24 mouse cellular contexts compared by ENCODE assay signal in the genomic region with DNA sequence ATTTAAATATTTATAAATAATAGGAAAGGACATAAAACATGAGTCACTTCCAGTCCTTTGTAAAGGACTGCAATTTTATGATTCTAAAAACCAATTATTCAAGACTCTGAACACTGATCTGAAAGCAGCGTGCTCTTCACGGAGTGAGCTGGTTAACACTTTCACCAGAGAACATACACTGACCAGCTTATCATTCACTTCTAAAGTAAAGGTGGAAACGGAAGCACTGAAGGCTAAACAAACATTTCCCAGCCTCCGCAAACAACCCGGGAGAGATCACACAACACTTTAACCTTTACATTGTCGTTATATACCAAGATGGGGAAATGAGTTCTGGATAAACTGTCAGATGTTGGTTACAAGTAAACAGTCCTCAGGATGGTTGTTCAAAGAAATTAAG. TPM values are rescaled to one million over a fixed set of nuclear protein-coding genes. Genes with fewer than 3 reads are reported as not detected.
"Had no signal": no experiment of that assay in that cellular context is flagged by ENCODE, and none has a peak within 500 bp of the region (broad histone marks: within the 10 kb centered on the region; RNA-seq: fewer than 3 reads in every experiment).

No protein-coding gene starts in this region.

- H3K4me3 ChIP-seq: layer of hippocampus, adult 2 months; left cerebral cortex, adult 2 months; limb, embryonic 12.5 days; limb, embryonic 15.5 days; midbrain, embryonic 10.5 days; midbrain, embryonic 13.5 days; myocyte; neural tube, embryonic 13.5 days had no signal

- DNase-seq: kidney, adult 2 months; kidney, postnatal 25 days; layer of hippocampus, adult 9-11 months; layer of hippocampus, postnatal 36 days; lung, embryonic 14.5 days; thymus, adult 2 months; thymus, postnatal 14 days; thymus, postnatal 4 days had no signal

- H3K27me3 ChIP-seq: limb, embryonic 12.5 days; limb, embryonic 15.5 days; midbrain, embryonic 13.5 days; neural tube, embryonic 13.5 days had no signal

- H3K27ac ChIP-seq: kidney, postnatal 0 days; layer of hippocampus, adult 2 months; left cerebral cortex, adult 2 months; limb, embryonic 12.5 days; limb, embryonic 15.5 days; macrophage; midbrain, embryonic 10.5 days; midbrain, embryonic 13.5 days; neural tube, embryonic 13.5 days had no signal

- H3K9ac ChIP-seq: limb, embryonic 12.5 days; limb, embryonic 15.5 days; lung, embryonic 14.5 days; midbrain, embryonic 13.5 days; neural tube, embryonic 13.5 days had no signal

- H3K4me1 ChIP-seq: limb, embryonic 12.5 days; limb, embryonic 15.5 days; midbrain, embryonic 10.5 days; midbrain, embryonic 13.5 days; neural tube, embryonic 13.5 days had no signal

- ATAC-seq: intestine, postnatal 0 days; lung, postnatal 0 days; midbrain, embryonic 13.5 days; midbrain, embryonic 16.5 days had no signal

- H3K4me2 ChIP-seq: limb, embryonic 12.5 days; limb, embryonic 15.5 days; lung, embryonic 14.5 days; midbrain, embryonic 13.5 days; neural tube, embryonic 13.5 days had no signal

- H3K9me3 ChIP-seq: limb, embryonic 12.5 days; limb, embryonic 15.5 days; midbrain, embryonic 10.5 days; midbrain, embryonic 13.5 days; neural tube, embryonic 13.5 days had no signal

- H3K36me3 ChIP-seq: limb, embryonic 12.5 days; midbrain, embryonic 10.5 days; midbrain, embryonic 13.5 days; neural tube, embryonic 13.5 days had no signal

RNA-seq across cellular contexts. Expression of a gene that starts 21.3 kb away (rescaled TPM):
- total RNA-seq: megakaryocyte, adult 5-6 weeks; monocyte, adult 5-6 weeks; neutrophil, adult 5-6 weeks had no signal
- polyA plus RNA-seq: macrophage, myocyte had no signal

RNA-seq across cellular contexts. Expression of a gene that starts 39.2 kb away (rescaled TPM):
- total RNA-seq: megakaryocyte, adult 5-6 weeks; monocyte, adult 5-6 weeks; neutrophil, adult 5-6 weeks had no signal
- polyA plus RNA-seq: macrophage had no signal
